Mouse (Mus musculus): ENCODE results near the gene Pelp1. TPM values are rescaled to one million over a fixed set of nuclear protein-coding genes. Genes with fewer than 3 reads are reported as not detected.

Gene Pelp1
- polyA plus RNA-seq, 1 experiment from 2014 or later: 22.1 TPM

DNA sequence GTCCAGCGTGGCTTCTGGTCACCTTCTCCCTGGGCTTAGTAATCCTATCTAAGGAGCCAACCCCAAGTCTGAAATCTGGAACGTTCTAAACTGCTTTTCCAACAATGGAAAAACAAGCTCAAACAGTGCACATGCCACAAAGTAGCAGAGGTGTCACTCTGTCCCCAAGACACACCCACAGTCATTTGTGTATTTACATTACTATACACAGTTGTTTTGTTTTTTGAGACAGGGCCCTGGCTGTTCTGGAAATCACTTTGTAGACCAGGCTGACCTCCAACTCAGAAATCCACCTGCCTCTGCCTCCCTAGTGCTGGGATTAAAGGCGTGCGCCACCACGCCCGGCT is 439 bp upstream of the Pelp1 start:
- ATAC-seq (replicated peaks; ENCODE audit: insufficient number of reproducible peaks, low FRiP score, low TSS enrichment): no peak
- WGBS (ENCODE audit: insufficient replicate concordance): 61% methylated on average over 6 of the region's 6 CpGs
- H3K27ac ChIP-seq (ENCODE audit: low read depth, low read length): no peak overlapping the region; the same call in 1 of the 2 replicates
- peaks cover 15% of the 10 kb centered on the region for H3K4me1 ChIP-seq (ENCODE audit: control insufficient read depth, insufficient read depth, low read length)
- H3K4me2 ChIP-seq: peak overlapping the region; percentile 95
- H3K9ac ChIP-seq (ENCODE audit: low read depth, low read length): peak overlapping the region; percentile 95
- H3K9me3 ChIP-seq (replicated peaks; ENCODE audit: control insufficient read depth, low read length): no peaks in the 10 kb centered on the region
- peak overlapping the region; percentile 88 for H3K4me3 ChIP-seq (ENCODE audit: low read depth, low read length)
- H3K36me3 ChIP-seq (ENCODE audit: control insufficient read depth, insufficient read depth, low read length): no peaks in the 10 kb centered on the region
- no peaks in the 10 kb centered on the region for H3K27me3 ChIP-seq (ENCODE audit: control insufficient read depth, insufficient read depth, low read length)

DNA sequence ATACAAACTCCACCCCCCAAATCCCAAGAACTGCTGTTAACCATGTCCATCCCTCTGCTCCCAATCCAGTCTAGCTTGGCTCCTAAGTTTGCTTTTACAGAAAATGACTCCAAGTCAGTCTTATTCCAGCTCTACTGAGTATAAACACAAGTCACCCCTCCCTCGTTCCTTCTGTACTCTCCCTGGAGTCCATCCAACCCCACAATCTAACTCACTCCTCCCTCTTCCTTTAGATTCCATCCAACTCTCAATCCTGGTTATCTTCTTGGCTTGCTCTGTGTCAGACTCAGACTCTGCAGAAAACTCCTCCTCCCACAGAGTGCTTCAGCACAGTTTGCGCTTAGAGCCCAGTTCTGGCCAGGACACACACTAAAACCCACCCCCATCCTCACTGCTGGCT is 6.2 kb downstream of the Pelp1 start:
- no peaks in the 10 kb centered on the region for H3K27me3 ChIP-seq (ENCODE audit: control insufficient read depth, insufficient read depth, low read length)
- H3K4me1 ChIP-seq (ENCODE audit: control insufficient read depth, insufficient read depth, low read length): peaks cover 13% of the 10 kb centered on the region
- WGBS (ENCODE audit: insufficient replicate concordance): 65% methylated on average over 2 of the region's 2 CpGs
- H3K4me3 ChIP-seq (ENCODE audit: low read depth, low read length): no peak overlapping the region
- H3K4me2 ChIP-seq: no peak overlapping the region
- H3K9ac ChIP-seq (ENCODE audit: low read depth, low read length): no peak overlapping the region
- H3K27ac ChIP-seq (ENCODE audit: low read depth, low read length): 0 out of 2 replicates have a peak overlapping the region, but pooled peaks have one; percentile 22
- H3K9me3 ChIP-seq (replicated peaks; ENCODE audit: control insufficient read depth, low read length): no peaks in the 10 kb centered on the region
- H3K36me3 ChIP-seq (ENCODE audit: control insufficient read depth, insufficient read depth, low read length): peaks cover 13% of the 10 kb centered on the region
- ATAC-seq (replicated peaks; ENCODE audit: insufficient number of reproducible peaks, low FRiP score, low TSS enrichment): 0 out of 2 replicates have a peak, but pooled peaks have one; percentile 46

DNA sequence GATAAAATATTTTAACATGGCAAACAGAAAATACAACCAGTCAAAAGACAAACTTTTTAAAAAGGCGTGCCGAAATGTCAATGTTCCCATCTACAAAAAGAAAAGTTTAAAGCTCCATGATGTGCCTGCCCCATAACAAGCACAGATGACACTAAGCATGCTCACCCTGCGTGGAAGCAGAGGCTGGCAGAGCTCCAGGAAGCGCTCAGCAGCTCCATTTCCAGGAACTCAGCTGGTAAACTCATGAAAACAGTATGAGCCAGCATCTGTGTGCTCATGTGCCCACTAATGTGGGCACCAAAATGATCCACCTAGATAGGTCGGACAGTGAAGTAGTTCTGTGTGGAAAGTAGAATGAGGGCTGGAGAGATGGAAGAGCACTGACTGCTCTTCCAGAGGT is 20.4 kb downstream of the Pelp1 start:
- Histone ChIP-seq H3K9me3 (replicated peaks; ENCODE audit: control insufficient read depth, low read length) (no peaks in the 10 kb centered on the region), H3K27ac (ENCODE audit: low read depth, low read length) (no peak overlapping the region), H3K4me1 (ENCODE audit: control insufficient read depth, insufficient read depth, low read length) (no peaks in the 10 kb centered on the region), H3K27me3 (ENCODE audit: control insufficient read depth, insufficient read depth, low read length) (no peaks in the 10 kb centered on the region), H3K4me2 (no peak overlapping the region), H3K36me3 (ENCODE audit: control insufficient read depth, insufficient read depth, low read length) (peaks cover 11% of the 10 kb centered on the region), H3K9ac (ENCODE audit: low read depth, low read length) (no peak overlapping the region), H3K4me3 (ENCODE audit: low read depth, low read length) (no peak overlapping the region)
- WGBS (ENCODE audit: insufficient replicate concordance): 90% methylated on average over 5 of the region's 5 CpGs
- ATAC-seq (replicated peaks; ENCODE audit: insufficient number of reproducible peaks, low FRiP score, low TSS enrichment): no peak

DNA sequence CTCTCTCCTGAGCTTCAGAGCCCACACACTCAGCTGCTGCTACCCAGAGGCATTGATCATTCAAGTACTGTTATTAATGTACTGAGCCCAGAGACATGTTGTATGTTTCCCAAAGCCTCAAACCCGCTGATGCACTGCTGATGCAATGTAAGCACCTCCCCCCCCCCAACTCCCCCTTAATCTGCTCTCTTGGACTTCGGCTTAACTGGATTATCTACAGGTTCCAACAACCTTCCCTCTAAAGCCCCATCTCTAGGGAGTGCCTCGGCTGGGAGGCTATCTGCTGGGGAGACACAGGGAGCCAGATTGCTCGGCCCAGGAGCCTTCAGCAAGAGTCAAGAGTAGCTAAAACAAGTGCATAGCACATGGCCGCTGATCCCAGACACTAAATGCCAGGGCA is 22.4 kb downstream of the Pelp1 start:
- ATAC-seq (replicated peaks; ENCODE audit: insufficient number of reproducible peaks, low FRiP score, low TSS enrichment): no peak
- H3K9ac ChIP-seq (ENCODE audit: low read depth, low read length): no peak overlapping the region
- peaks cover 1% of the 10 kb centered on the region; the same call in 1 of the 2 replicates for H3K36me3 ChIP-seq (ENCODE audit: control insufficient read depth, insufficient read depth, low read length)
- 71% methylated on average over 5 of the region's 5 CpGs for WGBS (ENCODE audit: insufficient replicate concordance)
- H3K4me1 ChIP-seq (ENCODE audit: control insufficient read depth, insufficient read depth, low read length): no peaks in the 10 kb centered on the region
- H3K9me3 ChIP-seq (replicated peaks; ENCODE audit: control insufficient read depth, low read length): no peaks in the 10 kb centered on the region
- H3K4me2 ChIP-seq: no peak overlapping the region
- H3K4me3 ChIP-seq (ENCODE audit: low read depth, low read length): no peak overlapping the region
- H3K27ac ChIP-seq (ENCODE audit: low read depth, low read length): no peak overlapping the region
- no peaks in the 10 kb centered on the region for H3K27me3 ChIP-seq (ENCODE audit: control insufficient read depth, insufficient read depth, low read length)

DNA sequence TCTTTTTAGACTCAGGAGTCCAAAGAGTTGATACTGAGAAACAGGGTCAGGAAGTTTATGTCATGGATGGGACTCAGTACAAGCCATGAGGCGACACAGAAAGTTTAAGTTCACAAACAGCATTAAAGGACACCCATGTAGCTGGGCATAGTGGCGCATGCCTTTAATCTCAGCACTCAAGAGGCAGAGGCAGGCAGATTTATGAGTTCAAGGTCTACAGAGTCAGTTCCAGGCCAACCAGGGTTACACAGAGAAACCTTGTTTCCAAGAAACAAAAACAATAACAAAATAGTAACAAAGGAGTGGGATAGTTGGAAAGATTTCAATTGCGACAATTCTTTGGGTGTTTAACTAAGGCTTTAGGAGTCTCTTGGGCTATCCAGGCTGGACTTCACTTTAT is 25.7 kb downstream of the Pelp1 start:
- no peaks in the 10 kb centered on the region for H3K27me3 ChIP-seq (ENCODE audit: control insufficient read depth, insufficient read depth, low read length)
- H3K4me1 ChIP-seq (ENCODE audit: control insufficient read depth, insufficient read depth, low read length): no peaks in the 10 kb centered on the region
- H3K36me3 ChIP-seq (ENCODE audit: control insufficient read depth, insufficient read depth, low read length): no peaks in the 10 kb centered on the region
- 90% methylated on average over 3 of the region's 3 CpGs for WGBS (ENCODE audit: insufficient replicate concordance)
- H3K4me3 ChIP-seq (ENCODE audit: low read depth, low read length): no peak overlapping the region
- no peak for ATAC-seq (replicated peaks; ENCODE audit: insufficient number of reproducible peaks, low FRiP score, low TSS enrichment)
- H3K27ac ChIP-seq (ENCODE audit: low read depth, low read length): no peak overlapping the region
- H3K4me2 ChIP-seq: no peak overlapping the region
- H3K9ac ChIP-seq (ENCODE audit: low read depth, low read length): no peak overlapping the region
- no peaks in the 10 kb centered on the region for H3K9me3 ChIP-seq (replicated peaks; ENCODE audit: control insufficient read depth, low read length)

DNA sequence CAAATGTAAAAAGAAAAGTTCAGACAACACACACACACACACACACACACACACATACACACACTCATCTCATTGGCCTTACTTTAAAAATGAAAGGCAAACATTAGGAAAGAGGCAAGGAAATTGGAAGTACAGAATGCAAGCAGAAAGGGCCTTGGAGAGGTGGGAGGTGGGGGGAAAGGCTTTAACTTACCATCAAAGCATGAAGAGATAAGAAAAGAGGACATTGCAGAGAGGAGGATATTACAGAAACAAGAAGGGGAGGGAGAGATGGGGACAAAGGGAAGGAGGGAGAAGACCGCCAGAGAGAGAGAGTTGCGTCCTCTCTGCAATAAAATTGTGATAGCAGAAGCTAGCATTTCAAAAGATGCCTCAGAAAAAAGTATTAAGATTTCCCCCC is 28.5 kb downstream of the Pelp1 start:
- Histone ChIP-seq H3K4me3 (ENCODE audit: low read depth, low read length) (no peak overlapping the region), H3K36me3 (ENCODE audit: control insufficient read depth, insufficient read depth, low read length) (no peaks in the 10 kb centered on the region), H3K27me3 (ENCODE audit: control insufficient read depth, insufficient read depth, low read length) (no peaks in the 10 kb centered on the region), H3K9ac (ENCODE audit: low read depth, low read length) (no peak overlapping the region), H3K4me2 (no peak overlapping the region), H3K4me1 (ENCODE audit: control insufficient read depth, insufficient read depth, low read length) (no peaks in the 10 kb centered on the region), H3K9me3 (replicated peaks; ENCODE audit: control insufficient read depth, low read length) (no peaks in the 10 kb centered on the region), H3K27ac (ENCODE audit: low read depth, low read length) (no peak overlapping the region)
- 70% methylated on average over 2 of the region's 2 CpGs for WGBS (ENCODE audit: insufficient replicate concordance)
- no peak for ATAC-seq (replicated peaks; ENCODE audit: insufficient number of reproducible peaks, low FRiP score, low TSS enrichment)

DNA sequence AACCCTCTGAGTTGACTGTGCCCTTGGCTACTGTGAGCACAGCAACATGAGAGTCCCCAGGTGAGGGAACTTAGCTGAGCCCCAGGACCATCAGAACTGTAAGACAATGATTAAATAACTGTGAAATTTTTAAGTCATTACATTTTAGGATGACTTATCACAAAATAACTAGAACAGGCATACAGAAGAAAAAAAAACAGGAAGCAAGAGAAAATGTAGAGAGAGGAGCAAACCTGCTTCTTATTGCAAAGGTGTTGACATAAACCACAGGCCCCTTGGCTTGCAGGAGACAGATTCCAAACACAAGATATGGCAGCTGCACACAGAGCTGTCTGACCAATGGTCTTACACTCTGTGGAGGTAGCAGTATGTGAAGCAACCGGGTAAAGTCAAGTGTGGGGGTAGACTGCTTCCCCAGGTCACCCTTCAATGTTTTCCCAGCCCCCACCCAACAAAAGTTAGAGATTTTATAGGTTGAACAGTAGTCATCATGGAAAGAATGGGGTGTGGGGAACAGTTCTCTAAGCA is 29.3 kb downstream of the Pelp1 start:
- Histone ChIP-seq H3K4me1 (ENCODE audit: control insufficient read depth, insufficient read depth, low read length) (no peaks in the 10 kb centered on the region), H3K27ac (ENCODE audit: low read depth, low read length) (no peak overlapping the region), H3K9me3 (replicated peaks; ENCODE audit: control insufficient read depth, low read length) (no peaks in the 10 kb centered on the region), H3K4me3 (ENCODE audit: low read depth, low read length) (no peak overlapping the region), H3K9ac (ENCODE audit: low read depth, low read length) (no peak overlapping the region), H3K27me3 (ENCODE audit: control insufficient read depth, insufficient read depth, low read length) (no peaks in the 10 kb centered on the region), H3K36me3 (ENCODE audit: control insufficient read depth, insufficient read depth, low read length) (no peaks in the 10 kb centered on the region), H3K4me2 (no peak overlapping the region)
- ATAC-seq (replicated peaks; ENCODE audit: insufficient number of reproducible peaks, low FRiP score, low TSS enrichment): no peak
- WGBS (ENCODE audit: insufficient replicate concordance): 46% methylated on average over 1 of the region's 1 CpGs

DNA sequence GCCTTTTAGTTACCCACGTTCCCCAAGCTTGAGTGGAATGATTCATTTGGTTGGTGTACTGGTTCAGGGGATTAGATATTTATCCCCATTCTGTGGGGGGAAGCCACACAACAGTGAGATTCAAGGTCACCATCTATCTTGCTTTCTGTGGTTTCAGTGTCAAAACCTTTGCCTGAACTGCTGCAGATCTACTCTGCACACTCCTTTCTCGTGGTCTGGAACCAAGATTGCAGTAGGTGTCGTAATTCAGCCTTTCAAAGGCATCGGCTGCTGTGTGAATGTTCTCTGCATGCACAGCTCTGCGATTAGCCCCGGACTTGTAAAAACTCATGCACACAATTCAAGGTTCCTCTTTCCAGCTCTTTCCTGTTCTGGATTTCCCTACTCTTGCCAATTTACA is 33.8 kb downstream of the Pelp1 start:
- Histone ChIP-seq H3K36me3 (ENCODE audit: control insufficient read depth, insufficient read depth, low read length) (no peaks in the 10 kb centered on the region), H3K4me2 (no peak overlapping the region), H3K9ac (ENCODE audit: low read depth, low read length) (no peak overlapping the region), H3K4me3 (ENCODE audit: low read depth, low read length) (no peak overlapping the region), H3K27ac (ENCODE audit: low read depth, low read length) (no peak overlapping the region), H3K9me3 (replicated peaks; ENCODE audit: control insufficient read depth, low read length) (no peaks in the 10 kb centered on the region), H3K27me3 (ENCODE audit: control insufficient read depth, insufficient read depth, low read length) (no peaks in the 10 kb centered on the region), H3K4me1 (ENCODE audit: control insufficient read depth, insufficient read depth, low read length) (no peaks in the 10 kb centered on the region)
- WGBS (ENCODE audit: insufficient replicate concordance): 74% methylated on average over 6 of the region's 6 CpGs
- no peak for ATAC-seq (replicated peaks; ENCODE audit: insufficient number of reproducible peaks, low FRiP score, low TSS enrichment)

DNA sequence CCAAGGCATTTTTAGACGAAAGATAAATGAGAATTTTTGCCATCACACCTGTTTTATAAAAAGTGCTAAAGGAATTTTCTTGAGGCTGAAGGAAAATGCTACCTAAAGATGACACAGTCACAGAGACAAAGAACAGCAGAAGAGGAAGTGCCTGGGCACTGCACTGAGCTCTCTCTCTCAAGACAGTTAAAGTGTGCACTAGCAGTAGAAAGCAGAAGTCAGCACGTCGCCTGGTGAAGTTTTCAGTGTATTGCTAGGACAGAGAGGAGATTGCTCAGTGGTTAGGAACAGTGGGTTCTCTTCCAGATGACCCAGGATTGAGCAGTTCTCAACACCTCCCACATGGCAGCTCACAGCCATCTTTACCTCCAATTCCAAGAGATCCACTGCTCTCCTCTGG is 35.5 kb downstream of the Pelp1 start:
- Histone ChIP-seq H3K4me3 (ENCODE audit: low read depth, low read length) (no peak overlapping the region), H3K9ac (ENCODE audit: low read depth, low read length) (no peak overlapping the region), H3K4me1 (ENCODE audit: control insufficient read depth, insufficient read depth, low read length) (no peaks in the 10 kb centered on the region), H3K27me3 (ENCODE audit: control insufficient read depth, insufficient read depth, low read length) (no peaks in the 10 kb centered on the region), H3K27ac (ENCODE audit: low read depth, low read length) (no peak overlapping the region), H3K36me3 (ENCODE audit: control insufficient read depth, insufficient read depth, low read length) (no peaks in the 10 kb centered on the region), H3K9me3 (replicated peaks; ENCODE audit: control insufficient read depth, low read length) (no peaks in the 10 kb centered on the region), H3K4me2 (no peak overlapping the region)
- ATAC-seq (replicated peaks; ENCODE audit: insufficient number of reproducible peaks, low FRiP score, low TSS enrichment): no peak
- WGBS (ENCODE audit: insufficient replicate concordance): 66% methylated on average over 3 of the region's 3 CpGs
